Mouse (Mus musculus) heart, embryonic 16.5 days (tissue): ENCODE data around the gene 1110059E24Rik. TPM values are rescaled to one million over a fixed set of nuclear protein-coding genes. Genes with fewer than 3 reads are reported as not detected.
"Not testable (repeated sequence)": the region's sequence is repeated elsewhere in the genome, so short reads cannot be mapped to it uniquely, and the experiment has no call there.

Experiments used
- ATAC-seq: fragments of 200-750 bp; cut with Nextera tagmentation; replicated peaks from 2 replicates; pipeline ENCODE4 v1.8.0; 2017; ENCODE audit warnings: moderate number of reproducible peaks; ENCODE audit not compliant: insufficient read depth, low FRiP score; ENCODE audit errors: extremely low read depth
- H3K27ac ChIP-seq: fragments of 300-500 bp; sonication (generic); 2 replicates; pipeline ENCODE4 v1.5.1; 2014; ENCODE audit warnings: mild to moderate bottlenecking, low read length, control low read depth, moderate library complexity
- H3K27me3 ChIP-seq: fragments of 300-500 bp; sonication (generic); 2 replicates; pipeline ENCODE4 v1.6.1; 2014; ENCODE audit warnings: low read length, mixed read lengths; ENCODE audit not compliant: control insufficient read depth, insufficient read depth
- H3K36me3 ChIP-seq: fragments of 300-500 bp; sonication (generic); 2 replicates; pipeline ENCODE4 v1.6.1; 2014; ENCODE audit not compliant: control insufficient read depth, insufficient read depth
- H3K4me1 ChIP-seq: fragments of 300-500 bp; sonication (generic); 2 replicates; pipeline ENCODE4 v1.6.1; 2014; ENCODE audit warnings: low read length, mixed read lengths; ENCODE audit not compliant: control insufficient read depth, insufficient read depth
- H3K4me2 ChIP-seq: fragments of 300-500 bp; sonication (generic); 2 replicates; pipeline ENCODE4 v1.6.1; 2014; ENCODE audit warnings: low read depth, mild to moderate bottlenecking, control low read depth, low read length
- H3K4me3 ChIP-seq: fragments of 300-500 bp; sonication (generic); 2 replicates; pipeline ENCODE4 v1.5.1; 2014; ENCODE audit warnings: mild to moderate bottlenecking, control low read depth, low read length
- H3K9ac ChIP-seq: fragments of 300-500 bp; sonication (generic); 2 replicates; pipeline ENCODE4 v1.6.1; 2014; ENCODE audit warnings: low read length, control low read depth
- H3K9me3 ChIP-seq: fragments of 300-500 bp; sonication (generic); replicated peaks from 2 replicates; pipeline ENCODE4 v1.6.1; 2016; ENCODE audit warnings: low read length; ENCODE audit not compliant: control insufficient read depth
- WGBS: fragments of 180-500 bp; shearing (Covaris S2); extraction: QIAGEN DNeasy Blood & Tissue Kit; methylation state at CpG from one replicate; pipeline ENCODE4 v1.1.7; 2014; 5-methylcytosine and 5-hydroxymethylcytosine counted together
- polyA plus RNA-seq: library from polyadenylated mRNA; unstranded; fragments of >200 nt; fragmentation: Nextera tagmentation; extraction: Ambion mirVana; gene quantifications from 2 replicates; pipeline ENCODE4 v1.2.1, GENCODE M21; 2015

1110059E24Rik gene
- polyA plus RNA-seq, 1 experiment from 2014 or later: 43.0 TPM

DNA sequence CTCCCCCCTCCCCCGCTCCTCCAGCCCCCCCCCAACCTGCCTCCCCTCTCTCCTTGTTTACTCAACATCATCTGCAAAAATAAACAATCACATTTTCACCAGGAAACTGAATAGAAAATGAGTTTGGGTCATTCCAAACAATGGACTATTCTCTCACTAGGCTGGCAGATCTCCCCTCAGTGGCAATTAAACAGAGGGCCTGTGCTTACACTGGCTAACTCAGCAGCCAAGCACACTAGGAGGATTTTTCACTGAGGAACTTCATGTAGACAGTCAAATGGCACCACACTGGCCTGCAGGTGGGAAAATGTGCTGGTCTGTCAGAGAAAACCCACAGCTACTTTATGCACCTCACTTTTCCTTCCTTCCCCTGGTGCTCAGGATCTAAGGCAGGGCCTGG is 23.3 kb downstream of the 1110059E24Rik start:
- Histone ChIP-seq H3K4me2 (no peak overlapping the region), H3K9me3 (no peaks in the 10 kb centered on the region), H3K36me3 (no peaks in the 10 kb centered on the region), H3K4me3 (no peak overlapping the region), H3K9ac (no peak overlapping the region), H3K27ac (no peak overlapping the region), H3K27me3 (no peaks in the 10 kb centered on the region), H3K4me1 (peaks cover 7% of the 10 kb centered on the region; the same call in 1 of the 2 replicates)
- 75% methylated on average over 1 of the region's 1 CpGs for WGBS
- no peak for ATAC-seq

DNA sequence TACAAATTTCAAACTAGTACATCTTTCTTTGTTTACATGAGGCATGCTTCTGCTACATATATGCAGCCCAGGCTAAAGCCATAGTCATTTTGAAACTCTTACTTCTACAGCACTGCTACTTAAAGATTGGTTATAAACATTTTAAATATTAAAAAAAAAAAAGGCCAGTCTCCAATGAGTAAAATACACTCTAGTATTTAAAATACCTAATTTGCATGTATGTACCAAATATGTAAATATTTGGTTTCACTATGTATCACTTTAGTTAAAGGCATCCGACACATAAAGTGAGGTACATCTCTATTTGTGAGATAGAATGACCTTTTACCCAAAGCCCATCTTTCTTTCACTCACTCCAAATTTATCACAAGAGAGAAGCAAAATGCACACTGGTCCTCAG is 23.7 kb downstream of the 1110059E24Rik start:
- Histone ChIP-seq H3K9ac (no peak overlapping the region), H3K36me3 (no peaks in the 10 kb centered on the region), H3K9me3 (no peaks in the 10 kb centered on the region), H3K27ac (no peak overlapping the region), H3K4me2 (no peak overlapping the region), H3K27me3 (no peaks in the 10 kb centered on the region), H3K4me1 (peaks cover 7% of the 10 kb centered on the region; the same call in 1 of the 2 replicates), H3K4me3 (no peak overlapping the region)
- no peak for ATAC-seq
- 90% methylated on average over 1 of the region's 1 CpGs for WGBS

DNA sequence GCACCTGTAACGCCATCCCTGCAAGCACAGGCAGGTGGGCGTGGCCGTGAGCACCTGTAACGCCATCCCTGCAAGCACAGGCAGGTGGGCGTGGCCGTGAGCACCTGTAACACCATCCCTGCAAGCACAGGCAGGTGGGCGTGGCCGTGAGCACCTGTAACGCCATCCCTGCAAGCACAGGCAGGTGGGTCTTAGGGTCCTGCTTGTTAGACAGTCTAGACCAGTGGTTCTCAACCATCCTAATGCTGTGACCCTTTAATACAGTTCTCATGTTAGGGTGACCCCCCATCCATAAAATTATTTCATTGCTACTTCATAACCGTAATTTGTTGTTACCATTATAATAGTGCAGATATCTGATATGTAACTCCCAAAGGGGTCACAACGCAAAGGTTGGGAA is 24.3 kb downstream of the 1110059E24Rik start:
- 61% methylated on average over 10 of the region's 11 CpGs for WGBS
- not testable (repeated sequence) for H3K4me2 ChIP-seq, H3K9me3 ChIP-seq, H3K4me3 ChIP-seq, ATAC-seq, H3K36me3 ChIP-seq, H3K27ac ChIP-seq, H3K27me3 ChIP-seq, H3K9ac ChIP-seq
- peaks cover 10% of the 10 kb centered on the region; the same call in 1 of the 2 replicates for H3K4me1 ChIP-seq

DNA sequence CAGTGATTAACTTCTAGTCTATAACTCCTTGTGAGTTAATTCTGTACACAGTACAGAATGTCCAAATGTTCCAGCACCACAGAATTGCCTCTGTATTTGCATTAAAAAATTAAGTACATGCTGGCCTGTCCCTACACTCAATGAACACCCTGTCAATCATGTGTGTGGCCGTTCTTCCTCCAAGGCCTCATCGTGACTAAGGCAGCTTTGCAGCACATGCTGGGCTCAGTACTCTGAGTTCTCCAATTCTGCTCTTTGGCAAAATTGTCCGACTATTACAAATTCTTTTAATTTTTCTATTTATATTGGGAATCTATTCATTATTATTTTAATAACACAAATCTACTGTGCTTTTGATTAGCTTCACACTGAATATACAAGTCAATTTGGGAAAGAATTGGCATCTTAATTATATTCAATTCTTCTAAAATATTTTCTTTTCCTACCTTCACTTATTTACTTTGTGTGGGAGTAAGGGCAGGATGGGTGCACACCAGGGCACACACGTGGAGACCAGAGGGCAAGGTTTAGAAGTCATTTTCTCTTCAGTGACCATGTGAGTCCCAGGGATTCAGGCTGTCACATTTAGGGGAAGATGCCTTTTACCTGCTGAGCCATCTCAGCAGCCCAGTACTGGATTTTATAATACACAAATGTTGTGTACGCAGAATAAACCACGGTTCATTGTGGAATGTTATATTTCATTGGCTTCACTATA is 26.3 kb downstream of the 1110059E24Rik start:
- H3K4me1 ChIP-seq: peaks cover 10% of the 10 kb centered on the region; the same call in 1 of the 2 replicates
- H3K4me2 ChIP-seq: no peak overlapping the region
- no peaks in the 10 kb centered on the region for H3K27me3 ChIP-seq
- no peak for ATAC-seq
- H3K4me3 ChIP-seq: no peak overlapping the region
- no peak overlapping the region for H3K9ac ChIP-seq
- no peak overlapping the region for H3K27ac ChIP-seq
- no peaks in the 10 kb centered on the region for H3K36me3 ChIP-seq
- WGBS: 82% methylated on average over 6 of the region's 6 CpGs
- no peaks in the 10 kb centered on the region for H3K9me3 ChIP-seq

DNA sequence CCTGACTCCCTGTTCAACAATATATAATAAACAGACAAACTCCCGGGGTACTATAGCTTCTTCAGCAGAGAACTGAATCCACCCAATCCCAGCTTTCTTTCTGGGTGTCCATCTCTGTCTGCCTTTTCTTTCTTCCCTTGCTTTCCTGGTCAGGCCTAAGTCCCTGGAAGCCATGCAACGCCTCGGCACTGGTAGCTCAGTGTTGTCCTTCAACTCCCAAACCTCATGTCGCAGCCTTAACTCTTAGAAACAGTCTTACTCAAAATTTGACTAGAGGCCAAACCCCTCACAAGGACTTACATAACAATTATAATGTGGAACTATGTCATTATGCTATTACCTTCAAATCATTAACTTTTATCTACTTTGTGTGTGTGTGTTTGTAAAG is 28.6 kb downstream of the 1110059E24Rik start:
- Histone ChIP-seq H3K9me3 (no peaks in the 10 kb centered on the region), H3K36me3 (no peaks in the 10 kb centered on the region), H3K27me3 (no peaks in the 10 kb centered on the region), H3K9ac (no peak overlapping the region), H3K27ac (no peak overlapping the region), H3K4me2 (no peak overlapping the region), H3K4me1 (peaks cover 6% of the 10 kb centered on the region; the same call in 1 of the 2 replicates), H3K4me3 (no peak overlapping the region)
- WGBS: 89% methylated on average over 4 of the region's 4 CpGs
- no peak for ATAC-seq

DNA sequence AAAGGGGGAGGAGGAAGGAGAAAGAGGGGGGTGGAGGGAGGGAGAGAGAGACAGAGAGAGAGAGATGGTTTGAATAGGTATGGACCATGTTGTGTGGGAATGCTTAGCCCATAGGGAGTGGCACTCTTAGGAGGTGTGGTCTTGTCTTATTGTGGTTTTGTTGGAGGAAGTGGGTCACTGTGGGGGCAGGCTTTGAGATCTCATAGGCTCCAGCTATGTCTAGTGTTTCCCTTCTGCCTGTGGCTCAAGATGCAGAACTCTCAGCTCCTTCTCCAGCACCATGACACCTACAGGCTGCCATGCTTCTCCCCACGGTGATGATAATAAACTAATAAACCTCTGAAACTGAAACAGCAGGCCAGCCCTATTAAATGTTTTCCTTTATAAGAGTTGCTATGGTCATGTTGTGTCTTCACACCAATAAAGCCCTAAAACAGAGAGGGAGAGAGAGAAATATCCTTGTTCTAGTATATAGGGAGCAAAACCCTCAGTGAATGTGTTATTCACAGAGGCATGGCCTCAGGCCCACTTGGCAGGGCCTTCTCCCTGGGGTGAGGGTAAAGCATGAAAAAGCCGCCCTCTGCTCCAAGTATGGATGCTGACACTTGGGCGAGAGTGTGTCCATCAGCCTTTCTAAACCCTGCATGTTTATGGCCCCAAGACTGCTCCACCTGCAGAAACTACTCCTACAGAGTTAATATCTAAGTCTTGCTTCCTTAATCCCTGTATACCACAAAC is 29.2 kb downstream of the 1110059E24Rik start:
- Histone ChIP-seq H3K36me3 (no peaks in the 10 kb centered on the region), H3K4me1 (peaks cover 6% of the 10 kb centered on the region; the same call in 1 of the 2 replicates), H3K4me3 (no peak overlapping the region), H3K9me3 (no peaks in the 10 kb centered on the region), H3K27me3 (no peaks in the 10 kb centered on the region), H3K4me2 (no peak overlapping the region), H3K27ac (no peak overlapping the region), H3K9ac (no peak overlapping the region)
- no peak for ATAC-seq
- WGBS: 81% methylated on average over 3 of the region's 3 CpGs

DNA sequence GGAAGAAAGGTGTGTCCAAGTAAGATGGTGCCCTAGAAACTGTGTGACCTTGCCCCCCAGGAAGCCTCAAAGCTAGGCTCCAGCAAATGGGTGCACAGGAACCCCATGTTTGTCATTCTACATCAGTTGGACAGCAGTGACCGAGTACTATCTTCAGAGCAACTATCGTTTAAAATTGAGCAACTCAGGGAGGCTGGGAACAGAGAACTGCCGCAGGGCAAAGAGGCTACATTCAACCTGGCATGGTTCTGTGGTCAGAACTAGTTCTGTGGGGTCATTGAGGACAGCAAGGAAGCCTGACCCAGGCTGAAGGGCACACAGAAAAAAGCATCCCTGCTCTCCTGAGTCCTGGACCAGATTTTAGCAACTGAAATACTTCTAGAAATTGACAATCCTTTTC is 37.0 kb downstream of the 1110059E24Rik start:
- WGBS: 86% methylated on average over 3 of the region's 3 CpGs
- no peak overlapping the region for H3K4me3 ChIP-seq
- H3K27me3 ChIP-seq: no peaks in the 10 kb centered on the region
- no peak for ATAC-seq
- H3K4me2 ChIP-seq: no peak overlapping the region
- H3K4me1 ChIP-seq: peaks cover 3% of the 10 kb centered on the region; the same call in 1 of the 2 replicates
- H3K27ac ChIP-seq: no peak overlapping the region
- H3K9ac ChIP-seq: no peak overlapping the region
- no peaks in the 10 kb centered on the region for H3K36me3 ChIP-seq
- no peaks in the 10 kb centered on the region for H3K9me3 ChIP-seq

DNA sequence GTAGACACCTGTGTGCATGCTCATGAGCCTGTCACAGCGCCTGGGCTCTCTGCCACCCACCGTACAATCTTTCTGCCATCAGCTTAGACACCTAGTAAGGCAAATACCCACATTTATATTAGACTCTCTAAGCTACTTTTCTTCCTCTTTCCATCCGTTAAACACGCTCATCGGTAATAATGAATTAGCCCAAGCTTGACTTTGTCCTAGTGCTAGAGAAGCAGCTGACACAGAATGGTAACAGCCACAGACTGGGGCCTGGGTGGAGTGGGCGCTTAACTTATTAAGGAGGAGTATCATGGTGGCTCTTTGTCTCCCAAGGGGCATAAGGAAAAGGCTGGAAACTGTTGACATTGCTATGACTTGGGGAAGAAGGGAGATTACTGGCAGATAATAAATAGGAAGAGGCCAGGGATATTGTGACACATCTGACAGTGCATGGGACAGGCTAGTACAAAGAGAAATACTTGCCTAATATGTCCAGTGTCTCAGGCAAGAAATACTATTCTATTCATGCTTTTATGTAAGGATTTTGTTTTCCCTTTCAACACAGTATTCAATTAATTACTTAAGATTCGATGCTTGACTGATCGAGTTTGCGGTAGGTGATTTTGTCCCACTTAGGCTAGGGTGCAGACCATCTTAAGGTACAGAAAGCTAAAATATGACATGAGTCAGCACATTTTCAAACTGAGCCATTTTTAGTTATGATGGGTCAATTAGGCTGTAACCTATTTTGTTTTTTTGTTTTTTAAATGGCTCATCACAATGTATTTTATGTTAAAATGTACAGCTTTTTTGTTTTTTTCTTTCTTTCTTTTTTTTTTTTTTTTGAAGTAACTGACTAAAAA is 40.8 kb downstream of the 1110059E24Rik start:
- WGBS: 86% methylated on average over 9 of the region's 9 CpGs
- Histone ChIP-seq H3K9me3 (no peaks in the 10 kb centered on the region), H3K9ac (no peak overlapping the region), H3K4me1 (no peaks in the 10 kb centered on the region), H3K27ac (no peak overlapping the region), H3K36me3 (no peaks in the 10 kb centered on the region), H3K4me2 (no peak overlapping the region), H3K4me3 (no peak overlapping the region), H3K27me3 (no peaks in the 10 kb centered on the region)
- no peak for ATAC-seq
